Mouse (Mus musculus) embryo, embryonic 9.5 days (tissue): ENCODE data around the gene Cyp4x1.
A peak's percentile ranks its signal among the peaks of the same experiment; 100 is the strongest.

Source experiments
- DNase-seq: peaks from one replicate; pipeline ENCODE4 v3.0.0-alpha.2; 2017; ENCODE audit errors: extremely low spot score

Gene Cyp4x1

GRCm38 (mm10) chr4:115090592-115090991 lies 43.5 kb downstream of the Cyp4x1 start:
- DNase-seq, result no peak

GRCm38 (mm10) chr4:115088611-115089338 lies 45.3 kb downstream of the Cyp4x1 start, which contains the start of gene Pdzk1ip1:
TSS of gene Pdzk1ip1 (plus strand) at chr4:115088708.
- DNase-seq, result no peak

GRCm38 (mm10) chr4:115086763-115087415 lies 47.2 kb downstream of the Cyp4x1 start:
- DNase-seq, result no peak

- no peak for DNase-seq
These were observed 47.8 kb downstream of the Cyp4x1 start for GRCm38 (mm10) chr4:115086257-115086656.

GRCm38 (mm10) chr4:115085522-115086095 lies 48.5 kb downstream of the Cyp4x1 start:
- peak; percentile 68 for DNase-seq

GRCm38 (mm10) chr4:115083031-115083430 lies 51.0 kb downstream of the Cyp4x1 start:
- no peak for DNase-seq

- no peak for DNase-seq
These were observed 54.2 kb downstream of the Cyp4x1 start for GRCm38 (mm10) chr4:115079821-115080349.

- DNase-seq, result peak; percentile 52
These were observed 54.9 kb downstream of the Cyp4x1 start for GRCm38 (mm10) chr4:115078892-115079820.

GRCm38 (mm10) chr4:115075204-115075915 lies 58.7 kb downstream of the Cyp4x1 start:
- no peak for DNase-seq

GRCm38 (mm10) chr4:115074789-115075188 lies 59.3 kb downstream of the Cyp4x1 start:
- DNase-seq, result no peak

GRCm38 (mm10) chr4:115071668-115072067 lies 62.4 kb downstream of the Cyp4x1 start:
- DNase-seq, result no peak

- no peak for DNase-seq
These were observed 70.4 kb downstream of the Cyp4x1 start for GRCm38 (mm10) chr4:115063518-115064239.

GRCm38 (mm10) chr4:115062875-115063517 lies 71.1 kb downstream of the Cyp4x1 start:
- peak; percentile 61 for DNase-seq

GRCm38 (mm10) chr4:115062540-115062874 lies 71.6 kb downstream of the Cyp4x1 start:
- no peak for DNase-seq

GRCm38 (mm10) chr4:115060753-115061152 lies 73.3 kb downstream of the Cyp4x1 start:
- DNase-seq, result no peak

- no peak for DNase-seq
These were observed 74.2 kb downstream of the Cyp4x1 start for GRCm38 (mm10) chr4:115059871-115060270.

- DNase-seq, result no peak
These were observed 75.0 kb downstream of the Cyp4x1 start for GRCm38 (mm10) chr4:115058871-115059590.

- no peak for DNase-seq
These were observed 75.7 kb downstream of the Cyp4x1 start for GRCm38 (mm10) chr4:115058317-115058761.
